Mouse (Mus musculus) ES-Bruce4 (cell line): ENCODE data around the gene Lgals1. TPM values are rescaled to one million over a fixed set of nuclear protein-coding genes. Genes with fewer than 3 reads are reported as not detected.
A peak's percentile ranks its signal among the peaks of the same experiment; 100 is the strongest.

ENCODE experiments used
- H3K27ac ChIP-seq: 2 replicates; pipeline ENCODE4 v1.5.1; 2012; ENCODE audit warnings: low read length, inconsistent platforms; ENCODE audit not compliant: insufficient read depth
- H3K27me3 ChIP-seq: 2 replicates; pipeline ENCODE4 v1.6.1; 2012; ENCODE audit warnings: mild to moderate bottlenecking, low read length, inconsistent platforms; ENCODE audit not compliant: control insufficient read depth, poor library complexity, insufficient read depth, severe bottlenecking
- H3K36me3 ChIP-seq: 2 replicates; pipeline ENCODE4 v1.6.1; 2012; ENCODE audit warnings: inconsistent platforms, mild to moderate bottlenecking, low read length, moderate library complexity; ENCODE audit not compliant: control insufficient read depth, poor library complexity, insufficient read depth, severe bottlenecking
- H3K4me1 ChIP-seq: one replicate; pipeline ENCODE4 v1.8.1; 2011; ENCODE audit warnings: low read length; ENCODE audit not compliant: control insufficient read depth, insufficient read depth
- H3K4me3 ChIP-seq: 2 replicates; pipeline ENCODE4 v1.5.1; 2011; ENCODE audit warnings: low read depth, mild to moderate bottlenecking, low read length
- H3K9ac ChIP-seq: 2 replicates; pipeline ENCODE4 v1.6.1; 2012; ENCODE audit warnings: low read depth, mild to moderate bottlenecking, inconsistent platforms; ENCODE audit not compliant: poor library complexity, severe bottlenecking
- H3K9me3 ChIP-seq: replicated peaks from 2 replicates; pipeline ENCODE4 v1.6.1; 2012; ENCODE audit warnings: mild to moderate bottlenecking, low read length, inconsistent platforms; ENCODE audit not compliant: control insufficient read depth, poor library complexity, insufficient read depth, severe bottlenecking
- CTCF ChIP-seq: IDR thresholded peaks from one replicate; pipeline ENCODE4 v1.8.1; 2011; ENCODE audit warnings: low read depth, low read length
- EP300 ChIP-seq: IDR thresholded peaks from 2 replicates; pipeline ENCODE4 v1.6.1; 2011; ENCODE audit warnings: low read depth, low read length; ENCODE audit not compliant: insufficient read depth
- POLR2A ChIP-seq: IDR thresholded peaks from one replicate; pipeline ENCODE4 v1.8.1; 2011; ENCODE audit warnings: low read length; ENCODE audit not compliant: insufficient read depth
- polyA plus RNA-seq: library from polyadenylated mRNA; stranded (reverse); fragments of >200 nt; gene quantifications from 2 replicates; pipeline ENCODE4 v1.2.4, GENCODE M21; 2011; ENCODE audit warnings: low read depth; ENCODE audit not compliant: missing spikeins, insufficient read depth, insufficient read length

The Lgals1 gene
- polyA plus RNA-seq, 1 experiment = 225 TPM

GRCm38 (mm10) chr15:78898507-78899001 is 28.0 kb upstream of the Lgals1 start:
- Histone ChIP-seq H3K4me1 (peaks cover 6% of the 10 kb centered on the region), H3K27ac (no peak overlapping the region), H3K9me3 (no peaks in the 10 kb centered on the region), H3K27me3 (no peaks in the 10 kb centered on the region), H3K9ac (no peak overlapping the region), H3K36me3 (no peaks in the 10 kb centered on the region), H3K4me3 (no peak overlapping the region; the same call in 1 of the 2 replicates)
- TF ChIP-seq POLR2A (no peak), EP300 (no peak), CTCF (no peak)

- no peaks in the 10 kb centered on the region for H3K9me3 ChIP-seq
- peak within 1 kb of the TSS; percentile 45 for H3K9ac ChIP-seq
- no peaks in the 10 kb centered on the region for H3K27me3 ChIP-seq
- no peak within 1 kb of the TSS for H3K27ac ChIP-seq
- no peaks in the 10 kb centered on the region for H3K36me3 ChIP-seq
- peak within 1 kb of the TSS; percentile 79 for H3K4me3 ChIP-seq
- TF ChIP-seq EP300 = no peak
- no peak for TF ChIP-seq CTCF
- no peak for TF ChIP-seq POLR2A
- H3K4me1 ChIP-seq = peaks cover 6% of the 10 kb centered on the region
Observed at GRCm38 (mm10) chr15:78899409-78899739, 27.2 kb upstream of the Lgals1 start, which contains the start of gene Gm49510. Gene Gm49510, plus strand, starts transcription at chr15:78899667.

- Histone ChIP-seq H3K27me3 (no peaks in the 10 kb centered on the region), H3K4me1 (peaks cover 6% of the 10 kb centered on the region)
Observed at GRCm38 (mm10) chr15:78899740-78900584, 26.6 kb upstream of the Lgals1 start, which contains the start of gene Sh3bp1. Gene Sh3bp1, plus strand, starts transcription at chr15:78899768.

GRCm38 (mm10) chr15:78900585-78901421 is 25.7 kb upstream of the Lgals1 start:
- Histone ChIP-seq H3K4me1 (peaks cover 6% of the 10 kb centered on the region), H3K9ac (peak overlapping the region; percentile 45), H3K9me3 (no peaks in the 10 kb centered on the region), H3K36me3 (no peaks in the 10 kb centered on the region), H3K27me3 (no peaks in the 10 kb centered on the region), H3K4me3 (peak overlapping the region; percentile 79), H3K27ac (no peak overlapping the region)
- TF ChIP-seq CTCF (no peak), POLR2A (no peak), EP300 (no peak)

More at GRCm38 (mm10) chr15:78899740-78900584, 26.6 kb upstream of the Lgals1 start, which contains the start of gene Sh3bp1:
- no peak for TF ChIP-seq EP300
- TF ChIP-seq POLR2A = no peak
- no peak for TF ChIP-seq CTCF
- no peaks in the 10 kb centered on the region for H3K36me3 ChIP-seq
- H3K9ac ChIP-seq = peak within 1 kb of the TSS; percentile 45
- H3K27ac ChIP-seq = no peak within 1 kb of the TSS
- H3K4me3 ChIP-seq = peak within 1 kb of the TSS; percentile 79
- H3K9me3 ChIP-seq = no peaks in the 10 kb centered on the region

- Histone ChIP-seq H3K4me3 (peak overlapping the region; percentile 79; the same call in 1 of the 2 replicates), H3K36me3 (no peaks in the 10 kb centered on the region), H3K27ac (no peak overlapping the region), H3K9ac (no peak overlapping the region), H3K9me3 (no peaks in the 10 kb centered on the region), H3K27me3 (no peaks in the 10 kb centered on the region), H3K4me1 (peaks cover 4% of the 10 kb centered on the region)
- TF ChIP-seq POLR2A (no peak), CTCF (peak; percentile 52)
Observed at GRCm38 (mm10) chr15:78901422-78901789, 25.1 kb upstream of the Lgals1 start.

- Histone ChIP-seq H3K27ac (no peak overlapping the region), H3K27me3 (no peaks in the 10 kb centered on the region), H3K9ac (no peak overlapping the region), H3K36me3 (peaks cover 4% of the 10 kb centered on the region; the same call in 1 of the 2 replicates), H3K9me3 (no peaks in the 10 kb centered on the region), H3K4me1 (no peaks in the 10 kb centered on the region), H3K4me3 (no peak overlapping the region)
- TF ChIP-seq CTCF = peak; percentile 77
- TF ChIP-seq EP300 = no peak
- TF ChIP-seq POLR2A = no peak
Observed at GRCm38 (mm10) chr15:78903243-78903642, 23.3 kb upstream of the Lgals1 start.
